Mouse (Mus musculus): Measurements from ENCODE around the gene Chm.
"Not testable (repeated sequence)": the region's sequence is repeated elsewhere in the genome, so short reads cannot be mapped to it uniquely, and the experiment has no call there.

Chm gene

DNA sequence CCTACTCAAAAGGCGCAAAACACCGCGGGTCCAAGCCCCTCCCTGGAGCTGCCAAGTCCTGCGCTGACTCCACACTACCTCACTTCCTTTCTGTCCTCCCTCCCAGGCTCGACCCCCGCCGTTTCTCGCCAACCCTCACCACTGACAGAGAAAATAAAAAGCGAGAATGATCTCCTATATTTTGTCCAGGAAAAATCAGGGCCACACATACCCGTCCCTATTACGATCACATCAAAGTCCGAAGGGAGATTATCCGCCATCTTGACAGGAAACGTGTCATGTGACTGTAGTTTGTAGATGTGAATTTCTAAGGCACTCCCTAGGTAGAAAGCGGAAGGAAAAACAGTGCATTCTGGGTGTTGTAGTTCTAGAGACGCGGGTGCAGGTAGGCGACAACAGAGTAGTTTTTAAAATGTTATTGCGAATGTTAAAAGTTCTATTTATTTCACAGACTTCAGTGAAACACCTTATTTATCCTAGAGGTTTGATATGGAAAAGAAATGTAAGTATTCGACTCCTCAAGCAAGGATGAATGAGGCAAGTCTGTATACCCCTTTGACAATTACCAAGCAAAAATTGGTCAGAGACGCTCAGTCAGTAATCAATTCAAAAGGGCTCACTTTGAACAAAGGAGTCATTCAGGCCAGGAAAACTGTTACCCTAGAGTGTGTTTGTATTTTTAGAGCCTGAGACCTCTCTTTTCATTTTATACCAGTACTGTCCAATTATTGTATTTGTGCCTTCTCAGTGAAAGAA is at the start of gene Chm:
Gene Chm (minus strand): TSS at position 288 of the 756 bp plus-strand sequence.
- DNase-seq (ENCODE audit: low spot score) = peak; percentile 75

DNA sequence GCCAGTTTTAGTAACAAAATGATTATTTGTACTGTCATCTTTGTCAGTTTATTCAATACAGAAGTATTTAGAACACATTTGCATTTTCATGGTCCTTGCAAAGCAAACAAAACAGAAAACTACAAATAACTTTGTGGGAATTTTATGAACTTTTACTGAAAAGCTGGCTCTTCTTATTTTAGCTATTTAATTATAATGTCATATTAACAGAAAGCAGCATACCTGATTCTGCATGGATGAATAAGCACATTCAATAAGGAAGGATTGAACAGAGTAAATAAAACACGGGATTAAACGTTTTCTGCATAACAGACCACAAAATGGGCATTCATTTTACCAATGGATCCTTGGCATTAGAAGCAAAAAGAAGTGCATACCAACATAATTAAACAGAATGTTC is 8.6 kb upstream of the Chm start:
- no peak for DNase-seq (ENCODE audit: low spot score)

- peak; percentile 10 for DNase-seq (ENCODE audit: low spot score)
These were observed 618 bp downstream of the Chm start for GRCm38 (mm10) chrX:113184569-113185229.

GRCm38 (mm10) chrX:113180856-113181255 is 4.5 kb downstream of the Chm start:
- not testable (repeated sequence) for DNase-seq (ENCODE audit: low spot score)

GRCm38 (mm10) chrX:113172766-113173165 is 12.6 kb downstream of the Chm start:
- DNase-seq (ENCODE audit: low spot score) = no peak

DNA sequence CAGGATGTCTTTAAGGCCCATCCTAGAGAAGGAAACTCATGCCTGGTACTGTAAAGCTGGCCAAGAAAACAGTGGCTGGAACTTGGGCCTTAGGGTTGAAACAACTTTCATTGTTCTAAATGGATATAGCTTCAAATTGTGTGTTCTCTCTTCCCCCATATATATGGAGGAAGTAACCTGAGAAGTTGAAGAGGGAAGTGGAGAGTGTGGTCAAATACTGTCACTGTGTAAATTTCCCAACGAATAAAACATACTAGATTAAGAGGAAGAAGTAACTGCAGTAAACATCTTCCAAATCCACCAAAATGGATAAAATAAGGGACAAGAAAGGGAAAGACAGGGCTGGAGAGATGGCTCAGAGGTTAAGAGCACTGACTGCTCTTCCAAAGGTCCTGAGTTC is 13.0 kb downstream of the Chm start:
- no peak for DNase-seq (ENCODE audit: low spot score)

- no peak for DNase-seq (ENCODE audit: low spot score)
These were observed 25.0 kb downstream of the Chm start for GRCm38 (mm10) chrX:113160268-113160860.

- DNase-seq (ENCODE audit: low spot score) = no peak
These were observed 101.1 kb downstream of the Chm start for GRCm38 (mm10) chrX:113084171-113084570.

GRCm38 (mm10) chrX:113076053-113076452 is 109.3 kb downstream of the Chm start:
- no peak for DNase-seq (ENCODE audit: low spot score)

- DNase-seq (ENCODE audit: low spot score) = no peak
These were observed 110.5 kb downstream of the Chm start for GRCm38 (mm10) chrX:113074823-113075222.

- no peak for DNase-seq (ENCODE audit: low spot score)
These were observed 181.7 kb downstream of the Chm start for GRCm38 (mm10) chrX:113003621-113004020.

- no peak for DNase-seq (ENCODE audit: low spot score)
These were observed 183.1 kb downstream of the Chm start for GRCm38 (mm10) chrX:113002192-113002591.
